Mouse (Mus musculus): ENCODE measurements around the gene Xrcc2. TPM values are rescaled to one million over a fixed set of nuclear protein-coding genes. Genes with fewer than 3 reads are reported as not detected.

The Xrcc2 gene
- total and polyA plus RNA-seq, 3 experiments = 22.8 to 34.1 TPM; not detected in 1

DNA sequence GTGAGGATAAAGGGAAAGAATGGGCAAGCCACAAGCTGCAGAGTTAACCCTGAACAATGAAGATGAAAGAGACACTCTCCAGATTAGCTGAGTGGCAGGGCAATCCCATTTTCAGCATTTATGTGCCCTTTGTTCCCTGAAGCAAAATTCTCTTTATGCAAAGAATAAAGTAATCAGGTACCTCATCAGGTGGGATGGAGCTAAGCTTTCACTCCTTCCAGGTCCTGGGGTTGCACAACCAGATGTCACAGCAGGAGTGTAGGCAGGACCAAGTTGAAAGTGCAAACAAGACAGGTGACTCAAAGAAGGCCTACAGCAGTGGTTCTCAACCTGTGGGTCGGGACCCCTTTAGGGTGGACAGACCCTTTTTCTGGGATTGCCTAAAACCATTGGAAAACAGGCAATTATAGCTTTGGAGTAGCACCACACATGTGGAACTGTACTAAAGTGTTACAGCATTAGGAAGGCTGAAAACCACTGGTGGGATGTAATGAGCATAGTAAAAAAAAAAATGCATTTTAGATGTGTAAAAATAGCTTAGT lies 18.6 kb upstream of the Xrcc2 start:
- Histone ChIP-seq H3K9me3 (replicated peaks; ENCODE audit: insufficient read depth, low read length) (no peaks in the 10 kb centered on the region), H3K27me3 (ENCODE audit: control insufficient read depth in 1 of 2, insufficient read depth in 2 of 2, low read length in 2 of 2) (peaks cover 2 to 10% of the 10 kb centered on the region in 2 experiments), H3K79me2 (ENCODE audit: control insufficient read depth, insufficient read depth, low read length, poor library complexity) (no peaks in the 10 kb centered on the region), H3K27ac (ENCODE audit: control insufficient read depth, low read depth, low read length) (no peak overlapping the region), H3K4me1 (ENCODE audit: control insufficient read depth in 1 of 2, insufficient read depth in 2 of 2, low read length in 2 of 2) (no peaks in the 10 kb centered on the region), H3K9ac (ENCODE audit: control insufficient read depth, low read depth, low read length, poor library complexity, severe bottlenecking) (no peak overlapping the region), H3K4me3 (ENCODE audit: control insufficient read depth in 1 of 2, insufficient read depth in 1 of 2, low read depth in 2 of 2, low read length in 2 of 2) (no peak overlapping the region), H3K36me3 (ENCODE audit: control insufficient read depth in 1 of 2, insufficient read depth in 2 of 2, low read length in 2 of 2) (no peaks in the 10 kb centered on the region)
- no peak for DNase-seq (ENCODE audit: low read depth, low spot score)
- TF ChIP-seq GABPA (IDR thresholded peaks at IDR 0.05; ENCODE audit: low read depth, low read length) = no peak
- TF ChIP-seq ZKSCAN1 (IDR thresholded peaks at IDR 0.05; ENCODE audit: low read depth, low read length) = no peak
- no peak for TF ChIP-seq SIN3A (IDR thresholded peaks at IDR 0.05; ENCODE audit: low read length)
- TF ChIP-seq TBP (IDR thresholded peaks at IDR 0.05; ENCODE audit: low read depth, low read length) = no peak
- TF ChIP-seq SMC3 (IDR thresholded peaks at IDR 0.05; ENCODE audit: low read depth, low read length) = no peak
- no peak for TF ChIP-seq MXI1 (IDR thresholded peaks at IDR 0.05; ENCODE audit: low read depth, low read length)
- no peak for TF ChIP-seq CHD1 (IDR thresholded peaks at IDR 0.05; ENCODE audit: low read depth, low read length)
- TF ChIP-seq ZMIZ1 (IDR thresholded peaks at IDR 0.05; ENCODE audit: low read depth, low read length) = no peak
- TF ChIP-seq CTCF (IDR thresholded peaks at IDR 0.05 in 2 of 3, conservative IDR thresholded peaks at IDR 0.05 in 1 of 3; ENCODE audit: control insufficient read depth in 1 of 3, insufficient read depth in 1 of 3, low read depth in 2 of 3, low read length in 3 of 3, poor library complexity in 1 of 3, severe bottlenecking in 1 of 3) = no peak

DNA sequence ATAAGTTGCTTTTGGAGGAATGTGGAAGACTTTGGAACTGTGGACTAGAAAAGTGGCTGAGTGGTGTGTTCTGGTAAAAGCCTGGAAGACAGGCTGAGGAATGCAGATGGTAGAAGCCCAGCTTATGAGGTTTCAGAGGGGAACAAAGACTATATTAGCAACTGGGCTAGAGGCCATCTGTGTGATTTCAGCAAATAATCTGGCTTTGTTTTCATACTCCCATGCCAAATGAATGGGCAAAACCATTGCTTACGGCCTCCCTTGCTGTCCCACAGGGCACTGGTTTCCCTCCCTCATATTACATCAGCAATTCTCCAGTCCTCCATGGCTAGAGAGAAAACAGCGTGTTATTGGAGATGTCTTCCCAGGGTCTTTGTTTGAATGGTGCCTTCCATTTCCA lies 17.4 kb upstream of the Xrcc2 start:
- no peaks in the 10 kb centered on the region for H3K79me2 ChIP-seq (ENCODE audit: control insufficient read depth, insufficient read depth, low read length, poor library complexity)
- no peak for TF ChIP-seq TCF12 (IDR thresholded peaks at IDR 0.05; ENCODE audit: low read depth, low read length)
- no peak for TF ChIP-seq CTCF (IDR thresholded peaks at IDR 0.05 in 2 of 3, conservative IDR thresholded peaks at IDR 0.05 in 1 of 3; ENCODE audit: control insufficient read depth in 1 of 3, insufficient read depth in 1 of 3, low read depth in 2 of 3, low read length in 3 of 3, poor library complexity in 1 of 3, severe bottlenecking in 1 of 3)
- no peak for TF ChIP-seq TBP (IDR thresholded peaks at IDR 0.05; ENCODE audit: low read depth, low read length)
- no peak for TF ChIP-seq SMC3 (IDR thresholded peaks at IDR 0.05; ENCODE audit: low read depth, low read length)
- no peak for TF ChIP-seq ELF1 (IDR thresholded peaks at IDR 0.05; ENCODE audit: low read depth, low read length)
- TF ChIP-seq MEF2A (IDR thresholded peaks at IDR 0.05; ENCODE audit: extremely low read depth, insufficient replicate concordance, low read depth, low read length, poor library complexity, severe bottlenecking) = no peak
- TF ChIP-seq CHD2 (IDR thresholded peaks at IDR 0.05; ENCODE audit: low read length) = no peak
- TF ChIP-seq EP300 (IDR thresholded peaks at IDR 0.05; ENCODE audit: low read depth in 1 of 2, low read length in 2 of 2) = no peak
- no peak for TF ChIP-seq E2F4 (IDR thresholded peaks at IDR 0.05; ENCODE audit: borderline replicate concordance, low read depth, low read length)
- TF ChIP-seq MYB (IDR thresholded peaks at IDR 0.05; ENCODE audit: low read depth, low read length) = no peak
- TF ChIP-seq USF1 (IDR thresholded peaks at IDR 0.05; ENCODE audit: low read depth, low read length) = no peak
- TF ChIP-seq ETS1 (IDR thresholded peaks at IDR 0.05; ENCODE audit: low read depth, low read length) = no peak
- TF ChIP-seq BHLHE40 (IDR thresholded peaks at IDR 0.05; ENCODE audit: borderline replicate concordance, low read depth, low read length) = no peak
- no peak for TF ChIP-seq USF2 (IDR thresholded peaks at IDR 0.05; ENCODE audit: borderline replicate concordance in 1 of 2, insufficient read depth in 1 of 2, low read depth in 1 of 2, low read length in 2 of 2)
- no peak for TF ChIP-seq KAT2A (conservative IDR thresholded peaks at IDR 0.05; ENCODE audit: low read depth, low read length)
- no peak for TF ChIP-seq MAX (IDR thresholded peaks at IDR 0.05; ENCODE audit: low read length)
- no peak for TF ChIP-seq MYC (IDR thresholded peaks at IDR 0.05; ENCODE audit: low read depth, low read length)
- no peak for TF ChIP-seq MAFK (IDR thresholded peaks at IDR 0.05; ENCODE audit: borderline replicate concordance, low read depth, low read length)
- no peak overlapping the region for H3K27ac ChIP-seq (ENCODE audit: control insufficient read depth, low read depth, low read length)
- no peaks in the 10 kb centered on the region for H3K36me3 ChIP-seq (ENCODE audit: control insufficient read depth in 1 of 2, insufficient read depth in 2 of 2, low read length in 2 of 2)
- no peak overlapping the region for H3K9ac ChIP-seq (ENCODE audit: control insufficient read depth, low read depth, low read length, poor library complexity, severe bottlenecking)
- H3K4me3 ChIP-seq (ENCODE audit: control insufficient read depth in 1 of 2, insufficient read depth in 1 of 2, low read depth in 2 of 2, low read length in 2 of 2) = no peak overlapping the region
- DNase-seq (ENCODE audit: low read depth, low spot score) = no peak
- H3K4me1 ChIP-seq (ENCODE audit: control insufficient read depth in 1 of 2, insufficient read depth in 2 of 2, low read length in 2 of 2) = no peaks in the 10 kb centered on the region
- H3K9me3 ChIP-seq (replicated peaks; ENCODE audit: insufficient read depth, low read length) = no peaks in the 10 kb centered on the region
- H3K27me3 ChIP-seq (ENCODE audit: control insufficient read depth in 1 of 2, insufficient read depth in 2 of 2, low read length in 2 of 2) = peaks cover 7 to 8% of the 10 kb centered on the region in 2 experiments

Data from MEL (cell line).